Mouse (Mus musculus) left cerebral cortex, postnatal 14 days (tissue): ENCODE measurements around the gene Gbp7. TPM values are rescaled to one million over a fixed set of nuclear protein-coding genes. Genes with fewer than 3 reads are reported as not detected.
A peak's percentile ranks its signal among the peaks of the same experiment; 100 is the strongest.
"Not testable (repeated sequence)": the region's sequence is repeated elsewhere in the genome, so short reads cannot be mapped to it uniquely, and the experiment has no call there.

ENCODE experiments used
- DNase-seq, 2 experiments: peaks; one replicate each; pipeline ENCODE4 v3.0.0; 2021 to 2022; ENCODE audit warnings: low spot score in 2 of 2, mixed read lengths in 1 of 2
- intact Hi-C: fragments of 180-260 bp; cut with DNase I; formaldehyde crosslinking; loops from one replicate; pipeline ENCODE4 v1.15.1; 2025
- long read RNA-seq, 2 experiments: library from polyadenylated mRNA; stranded (forward); transcript quantifications; one replicate each; pipeline ENCODE4 v2.0.0; 2021
- total RNA-seq, 2 experiments: library from RNA; stranded (reverse); gene quantifications; 2 replicates each; pipeline ENCODE4 v1.2.3; 2021

Gbp7 gene
- 1 to 10 TPM; 3.5 to 3.8 TPM for total RNA-seq
- long read RNA-seq, experiment 1, partial matches to known transcripts = 0 of 1 reads
- long read RNA-seq, experiment 1, other reads (novel, unspliced or antisense) = 0 of 1 reads
- long read RNA-seq, experiment 2, partial matches to known transcripts = 0 of 4 reads
- long read RNA-seq, experiment 2, other reads (novel, unspliced or antisense) = 0 of 4 reads

GRCm38 (mm10) chr3:142530087-142530953 is at the start of gene Gbp7:
Gene Gbp7, plus strand, starts transcription at chr3:142530342.
- peak; percentile 38 to 42 for DNase-seq
- intact Hi-C loops = no loop called here

- intact Hi-C loops = loop anchor here (1.0 to 5.0 kb wide), 2 partner anchors 70 to 157 kb away; partner anchors contain the start of gene Gbp3
Measured at GRCm38 (mm10) chr3:142490465-142490864, 39.7 kb upstream of the Gbp7 start.

GRCm38 (mm10) chr3:142493536-142494061 is 36.5 kb upstream of the Gbp7 start, which contains the start of gene Gbp5:
Gene Gbp5, plus strand, starts transcription at chr3:142493978.
- intact Hi-C loops = loop anchor here (1.0 to 5.0 kb wide), 3 partner anchors 68 to 154 kb away; partner anchors contain the start of gene Gbp2
- peak; percentile 47 to 55 for DNase-seq

More at GRCm38 (mm10) chr3:142490465-142490864, 39.7 kb upstream of the Gbp7 start:
- DNase-seq = peak; percentile 66 to 72

GRCm38 (mm10) chr3:142495146-142495655 is 34.9 kb upstream of the Gbp7 start:
- DNase-seq = no peak
- intact Hi-C loops = no loop called here

- no peak for DNase-seq
- intact Hi-C loops = no loop called here
Measured at GRCm38 (mm10) chr3:142496113-142497101, 33.7 kb upstream of the Gbp7 start.

GRCm38 (mm10) chr3:142497123-142497841 is 32.9 kb upstream of the Gbp7 start:
- no peak for DNase-seq
- intact Hi-C loops = no loop called here

- intact Hi-C loops = no loop called here
- no peak for DNase-seq
Measured at GRCm38 (mm10) chr3:142498941-142499340, 31.2 kb upstream of the Gbp7 start.

- DNase-seq = no peak
- intact Hi-C loops = no loop called here
Measured at GRCm38 (mm10) chr3:142528116-142528515, 2.0 kb upstream of the Gbp7 start.

GRCm38 (mm10) chr3:142529597-142529996 is 545 bp upstream of the Gbp7 start:
- no peak for DNase-seq
- intact Hi-C loops = no loop called here

- no peak for DNase-seq
- intact Hi-C loops = no loop called here
Measured at GRCm38 (mm10) chr3:142531595-142531994, 1.5 kb downstream of the Gbp7 start.

- DNase-seq = no peak
- intact Hi-C loops = no loop called here
Measured at GRCm38 (mm10) chr3:142533185-142533584, 3.0 kb downstream of the Gbp7 start.

- intact Hi-C loops = no loop called here
- DNase-seq = no peak
Measured at GRCm38 (mm10) chr3:142535667-142536066, 5.5 kb downstream of the Gbp7 start.

GRCm38 (mm10) chr3:142541391-142541790 is 11.2 kb downstream of the Gbp7 start:
- intact Hi-C loops = no loop called here
- no peak for DNase-seq

GRCm38 (mm10) chr3:142542776-142543175 is 12.6 kb downstream of the Gbp7 start:
- intact Hi-C loops, DNase-seq: not testable (repeated sequence)

GRCm38 (mm10) chr3:142546690-142547089 is 16.5 kb downstream of the Gbp7 start:
- DNase-seq = no peak
- intact Hi-C loops = no loop called here

GRCm38 (mm10) chr3:142550052-142550676 is 20.0 kb downstream of the Gbp7 start:
- intact Hi-C loops = no loop called here
- DNase-seq = no peak

GRCm38 (mm10) chr3:142554601-142555000 is 24.5 kb downstream of the Gbp7 start:
- no peak for DNase-seq

GRCm38 (mm10) chr3:142555623-142556022 is 25.5 kb downstream of the Gbp7 start:
- intact Hi-C loops = no loop called here
- no peak for DNase-seq

More at GRCm38 (mm10) chr3:142554601-142555000, 24.5 kb downstream of the Gbp7 start:
- intact Hi-C loops = no loop called here
